Mouse (Mus musculus) olfactory bulb, adult 2 months (tissue): Measurements from ENCODE around the gene B4galnt1.
"Not testable (repeated sequence)": the region's sequence is repeated elsewhere in the genome, so short reads cannot be mapped to it uniquely, and the experiment has no call there.

Source experiments
- CTCF ChIP-seq: fragments of 200-500 bp; IDR thresholded peaks from 2 replicates; pipeline ENCODE4 v1.5.1; 2012; ENCODE audit warnings: low read depth, mild to moderate bottlenecking, low read length, moderate library complexity; ENCODE audit not compliant: insufficient read depth
- POLR2A ChIP-seq: fragments of 200-500 bp; IDR thresholded peaks from 2 replicates; pipeline ENCODE4 v1.6.1; 2012; ENCODE audit warnings: mild to moderate bottlenecking, low read depth, low read length, moderate library complexity; ENCODE audit not compliant: insufficient read depth

GRCm38 (mm10) chr10:127152556-127152955 is 12.5 kb upstream of the B4galnt1 start:
- TF ChIP-seq CTCF, POLR2A: not testable (repeated sequence)
